Mouse (Mus musculus) thymus, postnatal 14 days (tissue): ENCODE data around the gene Ppp1r32.

Experiments
- DNase-seq: peaks from one replicate; pipeline ENCODE4 v3.0.0; 2021

Gene Ppp1r32

DNA sequence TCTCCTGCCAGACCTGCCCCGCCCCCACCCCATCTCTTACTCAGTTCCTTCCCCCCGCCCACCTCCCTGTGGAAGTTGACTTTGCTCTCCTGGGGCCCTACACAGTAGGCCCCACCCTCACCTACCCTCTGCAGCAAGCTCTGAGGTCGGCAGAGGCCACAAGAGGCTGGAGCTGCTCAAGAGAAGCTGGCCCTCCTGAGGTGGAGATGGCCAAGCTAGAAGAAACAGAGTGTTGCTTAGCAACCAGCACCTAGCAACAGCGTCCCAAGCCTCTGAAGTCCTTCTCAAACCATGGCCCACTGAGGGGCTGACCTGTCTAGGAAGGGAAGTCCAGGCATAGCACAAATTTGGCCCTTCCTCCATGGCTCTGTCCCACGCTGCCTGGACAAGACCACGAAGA, at the start of gene Ppp1r32:
Gene Ppp1r32, minus strand, starts transcription at position 226 of the 400 bp plus-strand sequence.
- no peak for DNase-seq

DNA sequence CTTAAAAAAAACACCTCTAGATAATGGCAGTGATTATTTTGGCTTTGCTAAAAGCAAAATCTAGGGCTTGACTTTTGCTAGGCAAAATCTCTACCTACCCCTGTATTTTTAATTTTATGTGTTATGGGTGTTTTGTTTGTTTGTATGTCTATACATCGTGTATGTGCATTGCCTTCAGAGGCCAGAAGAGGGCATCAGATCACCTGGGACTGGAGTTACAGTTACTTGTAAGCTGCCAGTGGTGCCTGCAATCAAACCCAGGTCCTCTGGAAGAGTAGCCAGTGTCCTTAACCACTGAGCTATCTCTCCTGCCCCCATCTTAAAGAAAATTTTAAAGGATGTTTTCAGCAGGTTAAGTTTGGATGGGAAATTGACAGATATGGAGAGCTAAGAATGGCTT, 47.4 kb upstream of the Ppp1r32 start:
- DNase-seq = peak; percentile 17

DNA sequence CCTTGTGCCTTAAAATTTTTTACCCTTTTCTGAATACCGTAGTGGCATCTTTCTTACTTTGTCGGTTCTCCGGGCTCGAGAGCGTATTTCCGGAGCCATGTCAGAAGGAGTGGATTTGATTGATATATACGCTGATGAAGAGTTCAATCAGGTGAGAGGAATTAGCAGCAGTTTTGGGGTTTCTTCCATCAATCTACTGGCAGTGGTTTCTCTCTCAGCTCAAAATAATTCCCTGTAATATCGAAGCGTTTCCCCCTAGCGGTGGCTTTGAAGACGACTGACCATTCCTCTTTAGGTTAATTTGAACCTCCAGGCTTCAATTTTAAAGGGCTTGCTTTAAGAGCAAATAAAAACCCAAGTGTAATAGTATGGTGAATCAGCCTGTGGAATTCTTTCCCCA, 43.2 kb upstream of the Ppp1r32 start, which contains the start of gene Sdhaf2:
Gene Sdhaf2, minus strand, starts transcription at position 233 of the 400 bp plus-strand sequence.
- DNase-seq = no peak

DNA sequence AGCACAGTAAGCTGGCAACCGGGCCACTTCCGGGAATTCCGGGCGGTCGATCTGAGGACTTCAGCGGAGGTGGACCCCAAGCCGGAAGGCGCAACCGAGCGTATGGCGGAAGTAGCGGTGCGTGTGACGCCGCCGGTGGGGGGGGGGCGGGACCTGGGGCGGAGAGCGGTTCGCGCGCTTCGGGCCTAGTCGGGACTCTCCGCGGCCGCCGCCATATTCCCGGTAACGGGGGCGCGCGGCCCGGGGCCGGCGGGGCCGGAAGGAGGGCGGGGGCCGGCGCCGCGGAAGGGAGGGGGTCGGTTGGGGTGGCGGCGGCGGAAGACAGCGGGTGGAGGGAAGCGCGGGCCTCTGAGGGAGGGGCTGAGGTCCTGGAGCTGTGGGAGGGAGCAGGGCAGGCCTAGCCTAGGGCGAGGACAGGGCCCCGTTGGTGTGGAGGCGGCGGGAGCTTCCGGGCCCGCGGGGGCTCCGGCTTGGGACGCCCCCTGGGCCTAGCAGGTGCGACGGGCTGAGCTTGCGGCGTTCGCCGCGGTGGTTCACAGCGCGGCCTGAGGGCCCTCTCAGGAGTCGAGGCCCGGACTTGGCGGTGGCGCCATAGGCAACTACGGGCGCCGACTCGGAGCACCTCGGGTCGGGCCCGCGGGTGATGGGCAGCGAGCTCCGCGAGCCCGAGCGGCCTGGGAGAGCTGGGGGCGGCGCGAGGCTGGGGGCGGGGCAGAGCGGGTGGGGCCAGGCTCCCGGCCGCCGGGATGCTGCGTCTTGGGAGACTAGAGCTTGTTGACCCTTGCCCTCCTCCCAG, 42.6 kb upstream of the Ppp1r32 start, which contains the start of gene Cpsf7:
Gene Cpsf7, plus strand, starts transcription at position 161 of the 796 bp plus-strand sequence.
- DNase-seq = peak; percentile 93

DNA sequence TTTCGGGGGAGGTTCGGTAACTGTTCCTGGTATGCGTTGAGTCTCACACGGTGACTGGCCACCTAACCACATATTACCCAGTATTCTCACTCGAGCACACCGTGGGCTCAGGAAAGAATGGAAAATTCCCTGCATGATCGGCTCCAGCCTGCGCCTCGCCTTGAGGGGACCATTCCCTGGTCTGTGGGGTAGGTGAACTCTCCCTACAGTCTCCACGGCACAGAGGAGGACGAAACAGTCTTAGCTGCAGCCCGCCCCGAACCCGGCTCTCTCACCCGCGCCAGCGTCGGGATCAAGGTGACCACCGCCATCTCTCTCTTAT, 42.0 kb upstream of the Ppp1r32 start:
- no peak for DNase-seq

DNA sequence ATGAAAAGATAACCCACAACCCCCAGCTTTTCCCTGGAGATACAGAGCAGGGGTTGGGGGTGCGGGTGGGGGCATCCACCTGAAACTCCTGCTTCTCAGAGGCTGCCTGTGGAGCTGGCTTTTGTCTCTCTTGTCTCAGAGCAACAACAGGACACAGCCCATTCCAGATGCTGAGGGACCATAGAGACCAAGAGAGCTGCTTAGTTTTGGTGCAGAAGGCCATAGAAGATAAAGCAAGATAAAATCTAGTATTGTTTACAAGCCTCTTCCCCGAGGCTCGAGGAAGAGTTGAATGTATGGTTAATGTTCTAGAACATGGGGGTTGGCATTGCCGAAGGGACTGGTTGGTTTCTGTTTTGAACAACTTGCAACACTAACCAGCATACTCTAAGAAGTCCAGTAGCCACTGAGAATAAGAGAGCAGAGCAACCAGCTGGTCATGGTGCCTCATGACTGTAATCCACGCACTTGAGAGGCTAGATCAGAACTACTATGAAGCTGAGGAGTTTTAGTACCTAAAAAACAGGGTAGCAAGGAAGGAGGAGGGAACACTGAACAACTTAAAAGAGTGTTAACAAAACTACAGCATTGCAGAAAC, 40.9 kb upstream of the Ppp1r32 start:
- no peak for DNase-seq

DNA sequence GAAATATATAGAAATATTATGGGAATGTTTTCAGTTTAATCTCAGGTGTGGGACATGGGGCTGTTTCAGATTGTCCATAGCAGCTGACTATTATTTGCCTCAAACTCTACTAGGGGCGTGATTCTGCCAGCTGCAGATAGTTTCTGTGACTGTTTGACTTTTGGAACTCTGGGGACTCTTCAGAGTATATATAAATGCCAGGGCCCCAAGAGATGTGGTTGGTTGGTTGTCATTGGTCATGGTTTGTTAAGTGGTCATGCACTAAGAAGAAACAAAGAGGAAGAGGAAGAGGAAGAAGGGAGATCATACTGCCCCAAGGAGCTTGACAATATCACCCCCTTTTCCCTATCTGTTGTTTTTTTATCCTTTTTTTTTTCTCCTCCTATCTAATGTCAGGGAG, 39.2 kb upstream of the Ppp1r32 start:
- no peak for DNase-seq

DNA sequence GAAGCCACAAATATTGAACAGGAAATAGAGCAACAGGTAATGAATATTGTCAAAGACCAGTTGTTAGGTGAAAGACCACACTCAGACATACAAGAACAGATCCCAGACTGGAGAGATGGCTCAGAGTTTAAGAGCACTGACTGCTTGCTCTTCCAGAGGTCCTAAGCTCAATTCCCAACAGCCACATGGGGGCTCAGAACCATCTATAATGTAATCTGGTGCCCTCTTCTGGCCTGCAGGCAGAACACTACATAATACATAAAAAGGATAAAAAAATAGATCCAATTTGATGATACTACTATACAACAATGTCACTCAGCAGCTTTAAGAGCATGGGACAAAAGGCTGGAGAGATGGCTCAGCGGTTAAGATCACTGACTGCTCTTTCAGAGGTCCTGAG, 37.6 kb upstream of the Ppp1r32 start:
- peak; percentile 15 for DNase-seq

DNA sequence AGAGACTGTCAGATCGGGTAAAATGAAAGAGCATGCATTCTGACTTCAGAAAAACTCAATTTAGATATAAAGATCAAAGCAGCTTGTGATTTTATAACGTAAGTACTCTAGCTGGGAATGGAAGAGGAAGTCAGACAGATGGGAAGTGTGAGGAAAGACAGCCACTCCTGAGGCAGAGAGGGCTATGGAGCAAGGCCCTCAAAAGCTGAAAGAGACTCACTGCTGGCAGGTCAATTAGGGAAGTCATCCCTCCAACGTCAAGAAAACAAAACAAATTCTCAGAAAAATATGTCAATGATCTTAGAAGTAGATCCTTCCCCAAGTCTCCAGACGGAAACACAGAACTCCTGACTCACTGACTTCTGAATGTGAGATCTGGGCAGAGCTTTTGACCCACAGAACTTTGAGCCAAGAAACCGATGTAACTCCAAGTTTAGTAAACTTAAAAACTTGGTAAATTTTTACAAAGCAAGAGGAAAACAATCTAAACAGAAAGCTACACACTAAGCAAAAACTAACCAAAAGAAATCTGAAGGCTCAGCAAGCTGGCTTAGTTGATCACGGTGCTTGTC, 28.1 kb upstream of the Ppp1r32 start:
- no peak for DNase-seq

DNA sequence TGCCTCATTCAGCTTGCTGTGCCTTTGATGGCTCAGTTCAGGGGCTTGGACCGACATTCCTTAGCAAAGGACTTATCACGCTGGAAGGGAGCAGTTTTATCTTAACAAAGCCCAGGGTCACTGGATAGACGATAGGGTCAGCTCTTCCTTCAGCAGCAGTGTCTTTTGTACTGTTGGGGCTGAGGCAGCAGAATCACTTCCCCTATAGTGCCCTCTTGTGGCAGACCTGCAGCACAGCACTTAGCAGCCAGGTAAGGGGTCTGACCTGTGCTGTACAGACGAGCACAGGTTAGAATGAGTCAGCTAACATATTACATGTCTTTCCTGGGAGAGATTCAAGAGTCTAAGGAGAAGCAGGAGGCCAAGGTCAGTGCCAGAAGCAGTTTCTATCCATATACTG, 19.8 kb upstream of the Ppp1r32 start:
- peak; percentile 58 for DNase-seq

DNA sequence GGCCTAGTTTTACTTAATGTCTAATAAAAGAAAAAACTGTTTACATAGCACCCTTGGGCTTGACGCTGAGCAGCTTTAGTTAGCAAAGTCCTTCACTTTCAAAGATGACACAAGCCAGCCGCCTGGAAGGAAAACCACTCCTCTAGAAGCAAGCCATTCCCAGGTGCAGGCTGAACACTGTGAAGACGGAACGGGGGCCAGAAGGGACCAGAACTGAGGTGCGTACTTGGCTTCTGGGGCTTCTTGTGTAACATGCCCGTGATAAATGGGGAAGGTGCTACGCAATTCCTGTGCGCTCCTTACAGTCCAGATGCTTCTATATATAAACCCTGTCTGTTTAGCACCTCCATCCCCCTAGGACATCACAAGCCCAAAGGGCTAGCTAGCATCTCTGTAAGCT, 17.9 kb upstream of the Ppp1r32 start:
- DNase-seq = no peak

DNA sequence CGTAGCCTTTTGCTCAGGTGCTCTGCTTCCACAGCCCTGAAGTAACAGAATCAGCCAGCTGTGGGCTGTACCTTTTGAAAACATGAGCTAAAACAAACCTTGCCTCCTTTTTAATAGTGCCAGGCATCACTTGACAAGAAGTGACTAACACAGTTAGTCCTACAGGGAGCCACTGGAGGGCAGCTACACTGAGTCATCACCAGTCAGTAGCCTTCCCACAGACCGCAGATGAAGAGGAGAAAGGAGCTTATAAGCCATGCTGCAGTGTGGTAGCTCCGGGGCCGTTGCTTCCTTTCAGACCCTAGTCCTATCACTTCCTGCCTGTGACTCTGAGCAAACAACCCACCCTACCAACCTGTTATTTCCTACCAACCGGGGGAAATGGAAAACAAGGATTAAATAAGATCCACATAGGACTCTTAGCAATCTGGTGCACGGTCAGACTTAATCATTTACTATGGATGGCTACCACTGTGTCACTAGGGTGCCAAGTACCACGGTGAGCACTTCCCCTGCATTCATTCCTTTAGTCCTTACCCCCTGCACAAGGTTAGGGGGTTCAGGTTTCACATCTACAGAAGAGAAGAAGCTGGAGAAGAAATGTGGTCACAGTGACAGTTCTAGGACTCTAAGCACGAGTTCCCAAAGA, 14.9 kb upstream of the Ppp1r32 start:
- no peak for DNase-seq

DNA sequence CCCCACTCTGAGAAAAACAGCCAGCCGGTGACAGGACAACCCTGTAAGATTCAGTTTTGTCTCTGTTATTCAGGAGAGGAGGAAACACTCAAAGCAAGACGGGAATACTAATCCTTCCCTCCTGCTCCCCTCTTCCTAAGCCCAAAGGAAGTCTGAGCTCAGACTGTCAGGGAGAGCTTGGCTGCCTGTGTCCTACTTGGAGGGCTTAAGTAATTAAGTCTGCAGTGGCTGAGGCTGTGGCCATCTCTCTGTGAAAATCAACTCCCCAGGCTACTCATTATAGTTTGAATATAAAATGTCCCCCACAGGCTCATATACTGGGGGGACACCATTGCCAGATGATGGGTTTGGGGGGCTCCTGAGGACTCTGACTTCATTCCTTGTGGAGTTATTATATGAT, 14.2 kb upstream of the Ppp1r32 start:
- DNase-seq = no peak

DNA sequence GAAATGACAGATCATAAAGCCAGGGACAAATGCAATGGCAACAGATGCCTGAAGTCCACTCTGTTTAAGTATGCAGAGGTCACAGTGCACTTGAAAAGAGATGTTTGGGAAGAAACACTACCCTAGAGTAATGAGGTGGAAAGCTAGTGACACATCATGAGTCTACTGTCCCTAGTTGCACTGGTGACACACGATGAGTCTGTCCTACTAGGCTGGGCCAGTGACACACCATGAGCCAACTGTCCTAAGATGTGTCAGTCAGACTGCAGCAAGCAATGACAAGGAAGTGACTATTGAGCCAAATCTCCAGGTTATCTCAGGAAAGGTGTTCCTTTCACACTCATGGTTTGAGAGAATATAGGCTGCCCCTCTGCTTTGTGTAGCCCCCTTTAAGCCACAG, 12.9 kb upstream of the Ppp1r32 start:
- DNase-seq = no peak

DNA sequence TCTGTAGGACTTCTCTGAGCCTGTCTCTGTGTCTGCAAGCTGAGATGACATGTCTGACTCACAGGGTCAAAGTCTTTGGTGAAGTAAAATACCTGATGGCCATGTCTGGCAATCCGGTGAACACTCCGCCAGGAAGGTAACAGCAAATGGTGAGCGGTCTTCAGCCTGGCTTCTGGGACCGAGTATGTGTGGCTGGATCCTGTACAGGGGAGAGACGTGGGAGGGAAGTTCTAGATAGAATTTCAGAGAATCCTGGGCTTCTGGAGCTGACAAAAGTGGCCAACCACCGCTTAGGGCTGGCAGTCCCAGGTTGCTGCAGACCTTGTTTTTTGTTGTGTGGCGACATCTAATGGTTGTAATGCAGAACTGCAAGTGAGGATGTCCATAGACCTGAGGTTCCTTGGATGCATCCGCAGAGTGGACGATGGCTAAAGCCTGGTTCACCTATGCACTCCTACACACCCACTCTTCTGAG, 3.6 kb upstream of the Ppp1r32 start:
- peak; percentile 40 for DNase-seq

DNA sequence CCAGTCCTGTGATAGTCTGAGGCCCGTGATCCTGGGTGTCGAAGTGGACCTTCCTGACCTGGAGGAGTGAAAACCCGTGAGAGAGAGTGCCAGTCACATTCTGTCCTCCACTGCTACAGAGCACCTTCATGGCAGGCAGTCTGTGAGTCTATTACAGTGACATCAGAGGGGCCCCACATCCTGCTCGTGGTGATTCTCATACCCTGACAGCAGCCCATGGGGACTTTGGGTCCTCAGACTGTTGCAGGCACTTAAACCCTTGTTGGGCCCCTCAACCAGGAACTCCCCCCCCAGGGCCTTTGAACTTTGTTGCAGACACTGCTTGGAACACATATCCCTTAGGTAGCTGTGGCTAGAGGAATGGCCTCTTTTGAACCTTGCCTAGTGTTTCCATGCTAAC, 3.2 kb downstream of the Ppp1r32 start:
- DNase-seq = peak; percentile 9

DNA sequence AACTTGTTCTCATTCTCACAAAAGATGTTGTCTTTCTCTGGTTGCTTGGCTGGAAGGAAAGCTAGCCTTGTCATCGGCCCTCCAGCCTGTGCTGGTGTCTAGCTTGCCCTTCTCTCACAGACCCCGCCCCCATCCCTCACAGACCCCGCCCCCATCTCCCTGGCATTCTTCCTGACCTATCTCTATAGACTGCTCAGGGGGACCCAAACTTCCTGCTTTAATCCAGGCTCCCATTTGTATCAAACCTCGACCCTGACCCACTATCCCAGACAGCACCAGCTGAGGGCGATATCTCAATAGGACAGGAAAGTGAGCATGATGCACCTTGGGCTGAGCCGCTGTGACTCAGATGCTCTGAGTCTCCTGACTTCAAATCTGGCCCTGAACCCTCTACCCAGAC, 8.9 kb downstream of the Ppp1r32 start:
- DNase-seq = no peak

DNA sequence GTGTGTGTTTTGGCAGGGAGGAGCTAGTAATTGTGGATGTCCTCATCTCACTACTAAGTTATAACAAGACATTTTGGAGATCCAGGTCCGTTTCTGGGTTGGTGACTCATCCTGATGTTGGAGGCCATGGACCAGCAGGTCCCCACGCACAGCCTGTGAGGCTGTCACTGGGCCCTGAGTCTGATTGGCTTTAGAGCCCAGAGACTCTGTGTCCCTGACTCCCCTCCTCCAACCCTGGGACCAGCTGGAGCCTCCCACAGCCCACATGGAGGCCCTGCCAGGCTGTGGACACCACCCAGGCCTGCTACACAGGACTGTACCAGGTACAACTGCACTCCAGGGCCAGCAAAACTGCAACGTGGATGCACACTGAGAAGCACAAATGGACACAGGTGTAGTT, 9.8 kb downstream of the Ppp1r32 start:
- no peak for DNase-seq

DNA sequence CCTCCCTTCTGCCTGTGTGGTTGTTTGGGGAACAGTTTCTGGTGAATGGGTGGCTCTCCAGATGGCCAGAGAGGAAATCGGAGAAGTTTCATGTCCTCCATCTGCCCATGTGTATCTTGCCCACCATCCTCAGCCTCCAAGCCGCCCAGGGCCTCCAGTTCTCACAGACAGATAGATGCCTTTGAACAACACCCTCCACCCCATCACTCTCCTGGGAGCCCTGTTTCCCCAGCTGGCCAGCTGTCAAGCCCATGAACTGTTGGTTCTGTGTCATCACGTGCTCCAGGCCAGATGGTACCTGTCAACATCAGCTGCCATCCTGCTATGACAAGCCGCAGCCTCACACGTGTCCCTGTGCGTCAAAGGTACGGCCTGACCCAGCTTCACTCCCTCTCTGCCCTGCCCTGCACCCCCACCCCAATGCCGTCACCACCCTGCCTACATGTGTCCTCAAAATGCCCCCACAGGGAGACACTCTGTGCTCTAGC, 13.5 kb downstream of the Ppp1r32 start:
- DNase-seq = no peak

DNA sequence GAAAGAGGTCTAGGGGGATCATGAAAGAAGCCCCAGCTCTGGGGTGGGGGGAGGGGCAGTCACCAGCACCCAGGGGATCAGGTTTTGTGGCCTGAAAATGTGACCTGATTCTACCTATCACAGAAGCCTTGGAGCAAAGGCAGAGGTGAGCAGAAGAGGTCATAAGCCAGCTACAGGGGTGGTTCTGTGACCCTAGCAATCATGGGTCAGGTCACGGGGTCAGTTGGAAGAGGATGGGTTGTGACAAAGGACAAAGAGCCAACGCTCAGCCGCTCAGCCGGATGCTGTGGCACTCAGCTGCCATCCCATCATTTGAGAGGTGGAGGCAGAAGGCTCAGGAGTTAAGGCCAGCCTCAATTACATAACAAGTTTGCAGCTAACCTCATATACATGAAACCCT, 18.3 kb downstream of the Ppp1r32 start:
- DNase-seq = no peak

DNA sequence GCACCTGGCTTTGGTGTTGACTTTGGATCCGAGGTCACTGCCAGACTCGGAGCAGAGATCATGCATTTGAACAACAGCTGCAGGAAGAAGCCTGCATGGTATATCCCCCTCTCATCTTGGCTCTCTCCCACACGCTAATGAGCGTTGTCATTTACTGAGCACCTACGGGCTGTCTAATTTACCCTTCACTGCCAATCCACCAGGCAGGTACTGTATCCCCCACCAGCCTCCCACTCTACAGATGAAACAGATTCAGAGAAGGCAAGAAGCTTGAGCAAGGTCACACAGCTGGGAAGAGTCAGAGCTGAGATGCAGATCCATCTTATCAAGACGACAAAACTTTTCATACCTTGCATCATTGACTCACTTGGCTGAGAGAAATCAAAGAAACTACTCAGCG, 21.1 kb downstream of the Ppp1r32 start:
- DNase-seq = no peak

DNA sequence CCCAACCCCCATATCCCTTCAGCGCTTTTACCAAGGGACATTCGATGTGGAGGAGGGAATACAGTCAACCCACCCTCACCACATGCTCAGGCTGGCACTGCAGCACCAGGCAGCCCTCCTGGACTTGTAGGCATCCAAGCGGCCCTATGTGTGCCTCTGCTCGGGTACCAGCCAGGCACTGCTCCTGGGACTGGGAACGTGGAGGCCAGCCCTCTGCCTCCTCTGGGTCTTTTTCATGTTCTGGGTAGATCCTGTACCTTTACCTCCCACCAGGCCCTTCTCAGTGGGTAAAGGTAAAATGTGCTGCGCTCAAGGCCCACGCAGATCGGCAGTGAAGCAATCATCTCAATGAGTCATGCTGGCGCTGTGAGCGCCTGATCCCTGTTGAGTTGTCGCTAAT, 22.8 kb downstream of the Ppp1r32 start:
- DNase-seq = no peak

DNA sequence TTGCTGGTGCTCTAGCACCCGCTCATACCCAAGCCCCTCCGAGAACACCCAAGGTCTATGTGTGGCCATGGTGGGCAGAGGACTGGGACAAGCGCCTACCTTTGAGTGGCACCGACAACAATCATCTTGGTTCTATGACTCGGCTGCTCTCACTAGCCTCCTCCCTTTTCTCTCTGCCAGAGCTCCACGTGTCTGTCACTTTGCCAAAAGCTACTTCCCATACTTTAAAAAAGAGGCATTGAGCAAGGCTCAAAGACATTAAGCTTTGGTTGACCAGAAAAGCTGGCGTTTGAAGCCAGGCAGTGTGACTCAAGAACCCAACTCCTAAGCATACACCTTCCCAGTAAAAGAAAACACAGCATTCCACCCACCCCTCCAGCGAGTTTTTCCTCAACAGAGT, 24.6 kb downstream of the Ppp1r32 start:
- no peak for DNase-seq

DNA sequence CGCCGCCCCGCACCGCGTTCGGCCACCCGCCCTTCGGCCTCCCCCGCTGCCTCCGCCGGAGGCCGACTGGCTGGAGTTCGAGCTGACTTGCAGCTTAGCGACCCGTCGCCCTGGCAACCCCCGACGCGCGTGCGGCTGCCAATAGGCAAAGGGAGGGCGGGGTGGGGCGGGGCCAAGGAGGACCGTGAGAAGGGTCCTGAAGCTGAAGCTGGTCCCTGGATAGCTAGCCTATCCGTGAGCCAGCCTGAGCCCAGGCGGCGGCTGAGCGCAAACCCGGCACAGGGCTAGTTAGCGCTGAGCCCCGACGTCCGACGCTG, 25.3 kb downstream of the Ppp1r32 start:
- DNase-seq = peak; percentile 39
